Mouse (Mus musculus): ENCODE data around the gene Srarp. TPM values are rescaled to one million over a fixed set of nuclear protein-coding genes. Genes with fewer than 3 reads are reported as not detected.

Srarp gene
- polyA plus RNA-seq, 1 experiment from 2014 or later = not detected

GRCm38 (mm10) chr4:141411430-141411992 is 24.4 kb downstream of the Srarp start:
- Histone ChIP-seq H3K9me3 (replicated peaks; ENCODE audit: control insufficient read depth, low read length) (no peaks in the 10 kb centered on the region), H3K4me1 (ENCODE audit: control insufficient read depth, low read depth, low read length) (no peaks in the 10 kb centered on the region), H3K4me3 (ENCODE audit: low read depth, low read length) (no peak overlapping the region), H3K36me3 (ENCODE audit: control insufficient read depth, insufficient read depth) (no peaks in the 10 kb centered on the region), H3K27ac (ENCODE audit: low read length) (no peak overlapping the region), H3K4me2 (ENCODE audit: low read depth, low read length) (no peak overlapping the region), H3K9ac (ENCODE audit: low read depth, low read length) (no peak overlapping the region), H3K27me3 (ENCODE audit: control insufficient read depth, insufficient read depth, low read depth, low read length) (peaks cover 4% of the 10 kb centered on the region; the same call in 1 of the 2 replicates)
- ATAC-seq (ENCODE audit: low read depth) = no peak
- WGBS (ENCODE audit: insufficient replicate concordance) = 18% methylated on average over 22 of the region's 22 CpGs

- Histone ChIP-seq H3K9ac (ENCODE audit: low read depth, low read length) (no peak overlapping the region), H3K4me2 (ENCODE audit: low read depth, low read length) (no peak overlapping the region), H3K4me1 (ENCODE audit: control insufficient read depth, low read depth, low read length) (peaks cover 2% of the 10 kb centered on the region; the same call in 1 of the 2 replicates), H3K36me3 (ENCODE audit: control insufficient read depth, insufficient read depth) (no peaks in the 10 kb centered on the region), H3K4me3 (ENCODE audit: low read depth, low read length) (no peak overlapping the region), H3K27ac (ENCODE audit: low read length) (no peak overlapping the region), H3K9me3 (replicated peaks; ENCODE audit: control insufficient read depth, low read length) (no peaks in the 10 kb centered on the region), H3K27me3 (ENCODE audit: control insufficient read depth, insufficient read depth, low read depth, low read length) (peaks cover 4% of the 10 kb centered on the region; the same call in 1 of the 2 replicates)
- ATAC-seq (ENCODE audit: low read depth) = no peak
- 71% methylated on average over 3 of the region's 3 CpGs for WGBS (ENCODE audit: insufficient replicate concordance)
These were observed 27.3 kb downstream of the Srarp start for GRCm38 (mm10) chr4:141408577-141408976.

GRCm38 (mm10) chr4:141406516-141407299 is 29.2 kb downstream of the Srarp start:
- no peak for ATAC-seq (ENCODE audit: low read depth)
- no peaks in the 10 kb centered on the region for H3K9me3 ChIP-seq (replicated peaks; ENCODE audit: control insufficient read depth, low read length)
- no peak overlapping the region for H3K9ac ChIP-seq (ENCODE audit: low read depth, low read length)
- H3K4me2 ChIP-seq (ENCODE audit: low read depth, low read length) = no peak overlapping the region
- peaks cover 4% of the 10 kb centered on the region; the same call in 1 of the 2 replicates for H3K27me3 ChIP-seq (ENCODE audit: control insufficient read depth, insufficient read depth, low read depth, low read length)
- WGBS (ENCODE audit: insufficient replicate concordance) = 34% methylated on average over 14 of the region's 14 CpGs
- peaks cover 2% of the 10 kb centered on the region; the same call in 1 of the 2 replicates for H3K4me1 ChIP-seq (ENCODE audit: control insufficient read depth, low read depth, low read length)
- H3K4me3 ChIP-seq (ENCODE audit: low read depth, low read length) = no peak overlapping the region
- H3K36me3 ChIP-seq (ENCODE audit: control insufficient read depth, insufficient read depth) = no peaks in the 10 kb centered on the region
- no peak overlapping the region for H3K27ac ChIP-seq (ENCODE audit: low read length)

GRCm38 (mm10) chr4:141405314-141405622 is 30.6 kb downstream of the Srarp start:
- Histone ChIP-seq H3K4me3 (ENCODE audit: low read depth, low read length) (no peak overlapping the region), H3K36me3 (ENCODE audit: control insufficient read depth, insufficient read depth) (no peaks in the 10 kb centered on the region), H3K4me2 (ENCODE audit: low read depth, low read length) (no peak overlapping the region), H3K27ac (ENCODE audit: low read length) (no peak overlapping the region), H3K9me3 (replicated peaks; ENCODE audit: control insufficient read depth, low read length) (no peaks in the 10 kb centered on the region), H3K4me1 (ENCODE audit: control insufficient read depth, low read depth, low read length) (peaks cover 2% of the 10 kb centered on the region; the same call in 1 of the 2 replicates), H3K27me3 (ENCODE audit: control insufficient read depth, insufficient read depth, low read depth, low read length) (peaks cover 4% of the 10 kb centered on the region; the same call in 1 of the 2 replicates), H3K9ac (ENCODE audit: low read depth, low read length) (no peak overlapping the region)
- no peak for ATAC-seq (ENCODE audit: low read depth)
- WGBS (ENCODE audit: insufficient replicate concordance) = 63% methylated on average over 3 of the region's 3 CpGs

DNA sequence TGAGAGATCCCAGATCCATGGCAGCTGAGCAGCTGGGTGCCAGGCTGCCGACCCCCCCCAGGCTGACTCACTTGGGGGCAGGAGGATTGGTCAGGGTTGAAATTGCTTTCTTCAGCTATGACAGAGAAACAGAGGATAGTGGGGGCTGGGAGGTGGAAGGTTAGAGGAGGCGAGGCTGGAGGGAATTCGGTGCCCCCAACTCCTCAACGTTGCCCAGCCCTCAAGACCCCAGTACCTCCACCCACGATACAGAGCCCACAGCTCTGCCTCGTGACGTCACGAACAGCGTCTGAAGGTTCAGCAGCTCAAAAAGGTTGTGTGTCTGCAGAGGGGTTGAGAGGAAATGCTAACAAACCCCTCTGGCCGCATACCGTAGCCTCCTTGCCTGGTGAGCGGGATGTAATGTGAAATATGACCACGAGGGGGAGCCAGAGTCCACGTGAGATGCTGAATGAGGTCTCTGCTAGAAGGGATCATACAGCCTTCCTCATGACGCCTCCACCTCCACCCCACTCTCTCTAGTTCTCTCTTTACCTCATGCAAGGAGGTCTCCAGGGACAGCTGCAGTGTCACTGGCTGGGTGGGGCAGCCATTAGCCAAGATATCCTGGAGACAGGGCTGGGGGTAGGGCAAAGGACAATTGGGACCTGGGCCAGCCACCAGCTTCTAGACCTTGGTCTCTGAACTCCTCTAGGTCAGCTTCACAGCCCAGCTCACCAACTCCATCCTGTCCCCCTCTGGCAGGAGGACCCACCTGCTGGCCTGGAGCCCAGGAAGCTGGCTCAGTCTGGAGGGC is 31.2 kb downstream of the Srarp start:
- H3K4me3 ChIP-seq (ENCODE audit: low read depth, low read length) = no peak overlapping the region
- H3K9me3 ChIP-seq (replicated peaks; ENCODE audit: control insufficient read depth, low read length) = no peaks in the 10 kb centered on the region
- H3K27ac ChIP-seq (ENCODE audit: low read length) = no peak overlapping the region
- H3K4me2 ChIP-seq (ENCODE audit: low read depth, low read length) = no peak overlapping the region
- WGBS (ENCODE audit: insufficient replicate concordance) = 12% methylated on average over 15 of the region's 15 CpGs
- peaks cover 2% of the 10 kb centered on the region; the same call in 1 of the 2 replicates for H3K4me1 ChIP-seq (ENCODE audit: control insufficient read depth, low read depth, low read length)
- no peaks in the 10 kb centered on the region for H3K36me3 ChIP-seq (ENCODE audit: control insufficient read depth, insufficient read depth)
- H3K27me3 ChIP-seq (ENCODE audit: control insufficient read depth, insufficient read depth, low read depth, low read length) = peaks cover 4% of the 10 kb centered on the region; the same call in 1 of the 2 replicates
- no peak overlapping the region for H3K9ac ChIP-seq (ENCODE audit: low read depth, low read length)
- peak; percentile 30 for ATAC-seq (ENCODE audit: low read depth)

DNA sequence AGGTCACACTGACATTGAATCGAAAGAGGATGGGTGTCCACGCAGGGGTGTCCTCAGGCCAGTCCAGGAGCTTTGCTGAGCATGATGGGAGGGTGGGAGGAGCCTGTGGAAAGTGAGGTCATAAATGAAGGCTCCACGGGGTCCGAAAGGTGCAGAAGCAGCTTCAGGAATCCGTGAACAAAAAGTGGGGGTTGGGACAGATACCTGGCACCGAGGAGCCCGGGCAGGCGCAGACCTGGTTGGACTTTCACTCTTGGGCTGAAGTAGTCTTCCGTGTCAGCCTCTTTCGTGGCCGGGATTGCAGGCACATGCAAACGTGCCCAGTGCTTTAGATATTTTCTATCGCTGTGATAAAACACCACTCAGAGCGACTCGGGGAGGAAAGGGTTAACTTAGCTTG is 35.7 kb downstream of the Srarp start:
- no peaks in the 10 kb centered on the region for H3K9me3 ChIP-seq (replicated peaks; ENCODE audit: control insufficient read depth, low read length)
- H3K4me3 ChIP-seq (ENCODE audit: low read depth, low read length) = no peak overlapping the region
- no peak overlapping the region for H3K9ac ChIP-seq (ENCODE audit: low read depth, low read length)
- no peaks in the 10 kb centered on the region for H3K36me3 ChIP-seq (ENCODE audit: control insufficient read depth, insufficient read depth)
- 68% methylated on average over 15 of the region's 15 CpGs for WGBS (ENCODE audit: insufficient replicate concordance)
- H3K4me2 ChIP-seq (ENCODE audit: low read depth, low read length) = no peak overlapping the region
- no peaks in the 10 kb centered on the region for H3K27me3 ChIP-seq (ENCODE audit: control insufficient read depth, insufficient read depth, low read depth, low read length)
- H3K4me1 ChIP-seq (ENCODE audit: control insufficient read depth, low read depth, low read length) = peaks cover 2% of the 10 kb centered on the region; the same call in 1 of the 2 replicates
- H3K27ac ChIP-seq (ENCODE audit: low read length) = no peak overlapping the region
- no peak for ATAC-seq (ENCODE audit: low read depth)

DNA sequence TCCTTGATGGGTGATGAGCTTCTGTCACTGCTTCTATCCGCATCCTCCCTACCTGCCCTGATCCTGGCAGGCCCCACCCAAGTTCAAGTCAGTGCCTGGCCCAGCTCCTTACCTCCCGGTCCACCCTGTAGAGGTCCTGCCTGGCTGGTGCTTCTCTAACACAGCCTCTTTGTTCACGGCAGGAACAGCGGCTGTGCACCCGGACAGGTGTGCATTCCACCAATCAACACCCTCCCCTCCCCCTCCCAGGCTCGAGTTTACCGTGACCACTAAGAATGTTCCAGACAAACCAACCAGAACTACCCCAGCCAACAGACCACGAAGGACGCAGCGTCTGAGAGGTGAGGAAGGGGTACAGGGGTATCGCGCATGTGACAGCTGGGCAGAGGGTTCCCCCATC is 37.4 kb downstream of the Srarp start, which contains the start of gene Clcnka:
Clcnka (minus strand) TSS at position 180 of the 400 bp plus-strand sequence.
- no peak for ATAC-seq (ENCODE audit: low read depth)
- WGBS (ENCODE audit: insufficient replicate concordance) = 51% methylated on average over 12 of the region's 12 CpGs
- no peak within 1 kb of the TSS for H3K27ac ChIP-seq (ENCODE audit: low read length)

DNA sequence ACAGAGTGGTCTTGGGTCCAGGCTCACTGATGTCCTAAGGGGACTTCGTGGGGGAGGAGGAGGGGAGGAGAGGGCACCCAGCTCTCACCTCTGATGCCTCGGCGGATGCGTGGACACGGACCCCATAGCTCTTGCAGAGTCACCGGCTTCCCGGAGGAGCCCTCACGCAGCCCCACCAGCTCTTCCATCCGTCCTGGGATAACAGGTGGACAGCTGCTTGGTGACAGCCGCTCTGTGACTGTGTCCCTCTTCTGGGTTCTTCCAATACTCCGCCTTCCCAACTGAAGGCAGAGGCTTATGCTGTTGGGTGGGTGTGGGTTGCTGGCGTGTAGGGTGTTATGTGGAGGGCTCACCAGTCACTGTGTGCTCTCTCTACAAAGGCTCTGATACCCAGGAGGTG is 38.0 kb downstream of the Srarp start:
- Histone ChIP-seq H3K27ac (ENCODE audit: low read length) (no peak overlapping the region), H3K4me2 (ENCODE audit: low read depth, low read length) (no peak overlapping the region), H3K4me1 (ENCODE audit: control insufficient read depth, low read depth, low read length) (no peaks in the 10 kb centered on the region), H3K9ac (ENCODE audit: low read depth, low read length) (no peak overlapping the region), H3K4me3 (ENCODE audit: low read depth, low read length) (no peak overlapping the region), H3K9me3 (replicated peaks; ENCODE audit: control insufficient read depth, low read length) (no peaks in the 10 kb centered on the region), H3K27me3 (ENCODE audit: control insufficient read depth, insufficient read depth, low read depth, low read length) (no peaks in the 10 kb centered on the region), H3K36me3 (ENCODE audit: control insufficient read depth, insufficient read depth) (no peaks in the 10 kb centered on the region)
- WGBS (ENCODE audit: insufficient replicate concordance) = 64% methylated on average over 12 of the region's 12 CpGs
- ATAC-seq (ENCODE audit: low read depth) = no peak

More for the DNA sequence above, 37.4 kb downstream of the Srarp start, which contains the start of gene Clcnka:
- Histone ChIP-seq H3K4me2 (ENCODE audit: low read depth, low read length) (no peak within 1 kb of the TSS), H3K27me3 (ENCODE audit: control insufficient read depth, insufficient read depth, low read depth, low read length) (no peaks in the 10 kb centered on the region), H3K36me3 (ENCODE audit: control insufficient read depth, insufficient read depth) (no peaks in the 10 kb centered on the region), H3K9me3 (replicated peaks; ENCODE audit: control insufficient read depth, low read length) (no peaks in the 10 kb centered on the region), H3K4me1 (ENCODE audit: control insufficient read depth, low read depth, low read length) (no peaks in the 10 kb centered on the region), H3K4me3 (ENCODE audit: low read depth, low read length) (no peak within 1 kb of the TSS), H3K9ac (ENCODE audit: low read depth, low read length) (no peak within 1 kb of the TSS)

Measured in liver, embryonic 16.5 days (tissue).